Mouse (Mus musculus) midbrain, embryonic 16.5 days (tissue): ENCODE measurements at regions not wholly inside any gene's neighbourhood (a gene's known extent, or its start where the extent isn't known, plus 50 kb on each side); places are given as distances from the start of the nearest gene placed in this dataset.

ENCODE experiments used
- ATAC-seq: fragments of 200-750 bp; cut with Nextera tagmentation; 2 replicates; pipeline ENCODE4 v1.8.0; 2017; ENCODE audit warnings: moderate TSS enrichment
- H3K27ac ChIP-seq: fragments of 300-500 bp; sonication (generic); 2 replicates; pipeline ENCODE4 v1.5.1; 2014; ENCODE audit warnings: mild to moderate bottlenecking, low read length, mixed read lengths
- H3K27me3 ChIP-seq: fragments of 300-500 bp; sonication (generic); 2 replicates; pipeline ENCODE4 v1.6.1; 2014; ENCODE audit warnings: low read depth, low read length, mixed read lengths; ENCODE audit not compliant: control insufficient read depth, insufficient read depth
- H3K36me3 ChIP-seq: fragments of 300-500 bp; sonication (generic); 2 replicates; pipeline ENCODE4 v1.6.1; 2014; ENCODE audit warnings: mild to moderate bottlenecking, low read length, moderate library complexity, mixed read lengths; ENCODE audit not compliant: control insufficient read depth, insufficient read depth
- H3K4me1 ChIP-seq: fragments of 300-500 bp; sonication (generic); 2 replicates; pipeline ENCODE4 v1.6.1; 2014; ENCODE audit warnings: mild to moderate bottlenecking, low read length, mixed read lengths; ENCODE audit not compliant: control insufficient read depth, insufficient read depth
- H3K4me2 ChIP-seq: fragments of 300-500 bp; sonication (generic); 2 replicates; pipeline ENCODE4 v1.6.1; 2014; ENCODE audit warnings: mild to moderate bottlenecking, low read length, mixed read lengths
- H3K4me3 ChIP-seq: fragments of 300-500 bp; sonication (generic); 2 replicates; pipeline ENCODE4 v1.5.1; 2014; ENCODE audit warnings: low read depth, mild to moderate bottlenecking, low read length, moderate library complexity, mixed read lengths
- H3K9ac ChIP-seq: fragments of 300-500 bp; sonication (generic); 2 replicates; pipeline ENCODE4 v1.6.1; 2014; ENCODE audit warnings: low read depth, low read length, mixed read lengths
- H3K9me3 ChIP-seq: fragments of 300-500 bp; sonication (generic); replicated peaks from 2 replicates; pipeline ENCODE4 v1.6.1; 2014; ENCODE audit warnings: mild to moderate bottlenecking, low read length, mixed read lengths; ENCODE audit not compliant: control insufficient read depth, poor library complexity, severe bottlenecking
- WGBS: fragments of 180-500 bp; shearing (Covaris S2); extraction: QIAGEN DNeasy Blood & Tissue Kit; methylation state at CpG from one replicate; pipeline ENCODE4 v1.1.7; 2014; 5-methylcytosine and 5-hydroxymethylcytosine counted together

DNA sequence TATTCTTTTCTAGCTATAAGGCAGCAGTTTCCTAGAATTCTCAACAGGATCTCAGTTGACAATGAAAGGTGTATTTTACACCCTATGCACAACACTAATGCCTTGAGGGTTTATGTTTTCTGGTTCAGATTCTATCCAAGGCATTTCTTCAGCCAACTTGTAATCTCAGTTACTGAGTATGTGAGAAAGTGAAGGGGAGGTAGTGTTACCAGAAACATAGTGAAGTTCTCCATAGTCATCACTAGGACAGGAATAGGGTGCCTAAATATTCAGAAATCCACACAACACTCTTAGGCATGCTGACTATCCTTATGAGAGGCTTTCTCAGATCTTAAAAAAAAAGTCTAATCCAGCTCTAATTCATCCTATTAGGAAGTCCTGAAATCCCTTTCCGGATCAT, 1228.2 kb upstream of the Cntnap5a start:
- Histone ChIP-seq H3K27ac (no peak overlapping the region), H3K9ac (no peak overlapping the region), H3K36me3 (no peaks in the 10 kb centered on the region), H3K4me2 (no peak overlapping the region), H3K4me1 (no peaks in the 10 kb centered on the region), H3K9me3 (no peaks in the 10 kb centered on the region), H3K27me3 (no peaks in the 10 kb centered on the region), H3K4me3 (no peak overlapping the region)
- no peak for ATAC-seq
- 85% methylated on average over 1 of the region's 1 CpGs for WGBS

DNA sequence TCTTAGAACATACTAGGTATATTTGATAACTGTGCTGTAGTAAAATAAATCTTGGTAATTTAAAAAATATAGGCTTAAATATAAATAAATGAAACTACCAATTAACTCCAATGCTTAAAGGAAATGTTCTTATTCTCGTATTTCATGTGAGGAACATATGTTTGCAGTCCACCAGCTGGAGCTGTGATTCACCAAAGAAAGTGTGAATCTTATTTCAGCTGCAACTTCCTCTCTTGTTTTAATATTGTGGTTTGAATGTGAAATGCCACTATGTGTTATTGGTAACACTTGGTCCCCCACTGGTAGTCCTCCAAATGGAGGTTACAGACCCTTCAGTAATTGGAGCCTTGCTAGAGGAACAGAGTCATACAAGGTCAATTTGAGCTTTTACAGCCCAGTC, 1188.1 kb upstream of the Cntnap5a start:
- 88% methylated on average over 1 of the region's 1 CpGs for WGBS
- Histone ChIP-seq H3K4me3 (no peak overlapping the region), H3K4me2 (no peak overlapping the region), H3K27ac (no peak overlapping the region), H3K4me1 (no peaks in the 10 kb centered on the region), H3K27me3 (no peaks in the 10 kb centered on the region), H3K36me3 (no peaks in the 10 kb centered on the region), H3K9me3 (no peaks in the 10 kb centered on the region), H3K9ac (no peak overlapping the region)
- ATAC-seq: no peak

DNA sequence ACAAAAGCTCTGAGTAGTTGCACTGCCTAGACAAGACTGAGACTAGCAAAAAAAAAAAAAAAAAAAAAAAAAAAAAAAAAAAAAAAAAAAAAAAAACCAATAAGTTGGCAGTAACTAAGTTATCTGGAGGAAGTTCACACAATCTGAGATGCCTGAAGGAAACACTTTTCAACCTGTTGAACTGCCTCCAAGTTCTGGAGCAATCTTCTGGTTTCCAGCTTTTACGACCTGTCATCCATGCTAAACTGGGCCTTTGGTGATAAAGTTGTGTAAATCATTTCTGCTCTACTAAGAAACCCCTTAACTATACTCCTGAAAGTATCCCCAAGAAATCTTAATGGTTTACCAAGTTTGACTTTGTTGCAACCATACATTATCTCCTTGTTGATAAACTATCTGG, 1168.8 kb upstream of the Cntnap5a start:
- H3K9ac ChIP-seq: no peak overlapping the region
- ATAC-seq: no peak
- 92% methylated on average over 1 of the region's 1 CpGs for WGBS

DNA sequence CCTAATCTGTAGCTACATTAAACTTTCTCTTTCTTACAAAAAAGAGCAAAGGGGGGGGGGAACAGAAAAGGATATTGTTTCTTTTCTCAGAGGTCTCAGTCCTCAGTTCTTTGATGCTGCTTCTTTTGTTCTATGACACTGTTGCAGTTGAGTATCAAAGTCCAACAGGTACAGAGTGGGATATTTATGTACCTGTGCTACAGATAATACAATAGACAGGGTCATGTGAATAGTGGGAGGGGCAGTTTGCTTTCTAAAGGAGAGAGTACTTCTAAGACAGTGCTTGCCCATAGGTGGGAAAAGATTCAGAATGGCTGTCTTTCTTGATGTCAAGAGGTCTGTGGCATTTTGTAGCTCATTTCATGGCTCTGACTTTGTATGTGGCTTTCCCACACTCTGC, 1164.7 kb upstream of the Cntnap5a start:
- Histone ChIP-seq H3K9ac (no peak overlapping the region), H3K27ac (no peak overlapping the region), H3K27me3 (no peaks in the 10 kb centered on the region), H3K4me1 (no peaks in the 10 kb centered on the region), H3K36me3 (no peaks in the 10 kb centered on the region), H3K4me3 (no peak overlapping the region), H3K4me2 (no peak overlapping the region), H3K9me3 (no peaks in the 10 kb centered on the region)
- ATAC-seq: no peak

More for the DNA sequence above, 1168.8 kb upstream of the Cntnap5a start:
- Histone ChIP-seq H3K4me3 (no peak overlapping the region), H3K9me3 (no peaks in the 10 kb centered on the region), H3K4me2 (no peak overlapping the region), H3K27ac (no peak overlapping the region), H3K36me3 (no peaks in the 10 kb centered on the region), H3K27me3 (no peaks in the 10 kb centered on the region), H3K4me1 (no peaks in the 10 kb centered on the region)

DNA sequence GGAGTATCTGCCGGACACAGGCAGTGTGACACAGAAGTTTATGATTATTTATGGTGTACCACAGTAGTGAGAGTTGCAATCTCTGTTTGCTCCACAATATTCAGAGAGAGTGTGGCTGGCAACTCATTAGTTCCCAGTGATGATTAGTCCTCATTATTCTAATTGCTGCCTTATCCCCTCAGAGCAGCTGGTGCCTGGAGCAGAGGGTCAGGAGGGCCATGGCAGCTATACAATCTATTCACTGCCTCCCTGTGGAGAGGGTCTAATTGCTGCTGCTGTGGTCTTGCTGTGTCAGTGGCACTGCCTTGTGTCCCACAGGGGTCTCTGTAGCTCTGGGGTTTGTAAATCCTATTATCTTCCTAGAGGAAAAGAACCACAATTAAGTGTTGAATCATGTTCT, 1156.0 kb upstream of the Cntnap5a start:
- peak; percentile 71 for ATAC-seq

DNA sequence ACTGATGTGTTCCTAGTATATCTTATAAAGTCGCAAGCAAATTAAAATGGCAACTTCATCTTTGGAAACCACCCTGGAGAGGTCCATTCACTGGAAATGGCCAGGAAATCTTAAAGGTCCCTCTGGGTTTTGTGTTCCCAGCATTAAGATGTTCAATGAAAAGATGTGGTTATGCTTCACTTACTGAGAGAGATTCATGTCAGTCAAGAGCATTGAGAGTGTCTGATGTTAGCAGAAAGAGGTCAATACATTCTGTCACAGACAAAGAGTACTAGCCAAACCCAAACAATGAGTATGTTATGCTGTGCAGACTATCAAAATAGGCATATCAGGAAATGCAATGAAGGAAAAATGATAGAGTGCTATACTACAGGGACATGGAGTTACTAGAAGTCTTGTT, 1150.7 kb upstream of the Cntnap5a start:
- H3K27ac ChIP-seq: no peak overlapping the region
- H3K4me3 ChIP-seq: no peak overlapping the region
- H3K9me3 ChIP-seq: no peaks in the 10 kb centered on the region
- H3K4me2 ChIP-seq: no peak overlapping the region
- no peak for ATAC-seq
- no peak overlapping the region for H3K9ac ChIP-seq
- 67% methylated on average over 1 of the region's 1 CpGs for WGBS
- H3K36me3 ChIP-seq: no peaks in the 10 kb centered on the region
- no peaks in the 10 kb centered on the region for H3K4me1 ChIP-seq
- no peaks in the 10 kb centered on the region for H3K27me3 ChIP-seq

More for the DNA sequence above, 1156.0 kb upstream of the Cntnap5a start:
- no peaks in the 10 kb centered on the region for H3K27me3 ChIP-seq
- H3K9ac ChIP-seq: no peak overlapping the region
- no peak overlapping the region for H3K4me2 ChIP-seq
- H3K4me3 ChIP-seq: no peak overlapping the region
- no peaks in the 10 kb centered on the region for H3K9me3 ChIP-seq
- no peaks in the 10 kb centered on the region for H3K4me1 ChIP-seq
- no peak overlapping the region for H3K27ac ChIP-seq
- H3K36me3 ChIP-seq: no peaks in the 10 kb centered on the region
- 42% methylated on average over 1 of the region's 1 CpGs for WGBS

DNA sequence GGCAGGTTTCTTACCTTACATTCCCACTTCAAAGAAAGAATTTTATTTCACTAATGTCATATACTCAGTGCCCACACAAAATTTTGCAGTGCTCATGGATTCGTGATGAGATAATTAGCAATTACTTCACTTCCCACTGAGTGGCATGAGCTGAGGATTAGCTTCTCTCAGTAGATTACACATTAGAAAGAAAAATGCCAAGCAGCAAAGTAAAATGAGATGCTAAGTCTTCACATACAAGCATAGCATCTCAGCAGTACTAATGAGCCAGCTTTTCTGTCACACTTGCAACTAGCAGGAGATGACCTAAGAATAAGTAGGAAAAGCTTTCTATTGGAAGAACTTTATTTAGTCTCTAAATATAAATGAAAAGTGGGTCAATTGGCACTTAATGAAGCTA, 1137.6 kb upstream of the Cntnap5a start:
- peak; percentile 60; the same call in 1 of the 2 replicates for ATAC-seq
- Histone ChIP-seq H3K27me3 (no peaks in the 10 kb centered on the region), H3K9ac (no peak overlapping the region), H3K27ac (no peak overlapping the region), H3K4me1 (no peaks in the 10 kb centered on the region), H3K4me3 (no peak overlapping the region), H3K4me2 (no peak overlapping the region), H3K36me3 (no peaks in the 10 kb centered on the region), H3K9me3 (no peaks in the 10 kb centered on the region)
- WGBS: 45% methylated on average over 1 of the region's 1 CpGs

DNA sequence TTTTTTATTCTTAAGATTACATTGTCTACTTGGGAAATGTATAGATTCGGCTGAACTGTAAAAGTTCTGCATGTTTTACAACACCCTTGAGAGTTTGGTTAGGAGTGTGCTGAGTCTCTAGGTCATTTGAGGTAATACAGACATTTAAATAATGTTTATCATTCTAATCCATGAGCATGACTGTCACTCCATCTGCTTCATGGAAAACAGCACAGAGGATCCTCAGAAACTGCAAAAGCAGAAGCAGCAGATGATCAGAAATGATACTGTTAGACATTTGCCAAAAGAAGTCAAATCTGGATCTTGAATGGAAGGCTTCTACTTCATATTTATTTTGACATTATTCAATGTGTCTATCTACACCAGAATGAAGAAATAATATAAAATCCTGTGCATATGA, 1131.8 kb upstream of the Cntnap5a start:
- H3K27ac ChIP-seq: no peak overlapping the region
- H3K9me3 ChIP-seq: no peaks in the 10 kb centered on the region
- 82% methylated on average over 1 of the region's 1 CpGs for WGBS
- H3K36me3 ChIP-seq: no peaks in the 10 kb centered on the region
- H3K4me1 ChIP-seq: no peaks in the 10 kb centered on the region
- H3K4me3 ChIP-seq: no peak overlapping the region
- no peak overlapping the region for H3K9ac ChIP-seq
- H3K4me2 ChIP-seq: no peak overlapping the region
- ATAC-seq: no peak
- H3K27me3 ChIP-seq: no peaks in the 10 kb centered on the region

DNA sequence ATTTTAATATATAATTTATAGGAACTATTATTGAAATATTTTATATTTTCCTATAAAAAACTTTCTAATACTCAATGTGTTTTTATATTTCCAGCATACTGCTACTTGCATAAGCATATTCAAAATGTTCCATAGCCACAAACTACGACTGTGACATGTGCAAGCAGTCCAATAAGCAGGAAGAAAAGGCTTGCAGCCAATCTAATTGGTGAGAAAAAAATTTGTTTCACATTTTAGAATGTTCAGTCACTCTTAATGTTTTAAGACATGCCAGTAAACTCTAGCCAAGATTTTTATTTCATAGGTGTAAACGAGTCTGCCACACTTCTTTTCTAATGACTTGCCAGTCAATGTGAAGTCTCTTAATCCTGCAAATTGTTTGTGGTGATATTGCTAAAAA, 1130.1 kb upstream of the Cntnap5a start:
- ATAC-seq: no peak
- H3K36me3 ChIP-seq: no peaks in the 10 kb centered on the region
- no peaks in the 10 kb centered on the region for H3K4me1 ChIP-seq
- H3K4me2 ChIP-seq: no peak overlapping the region
- no peak overlapping the region for H3K9ac ChIP-seq
- H3K4me3 ChIP-seq: no peak overlapping the region
- no peaks in the 10 kb centered on the region for H3K9me3 ChIP-seq
- WGBS: 80% methylated on average over 2 of the region's 2 CpGs
- no peak overlapping the region for H3K27ac ChIP-seq
- no peaks in the 10 kb centered on the region for H3K27me3 ChIP-seq
